Mouse (Mus musculus) erythroblast, adult 5-6 weeks (primary cell): ENCODE data around the gene Gm4847. TPM values are rescaled to one million over a fixed set of nuclear protein-coding genes. Genes with fewer than 3 reads are reported as not detected.

Experiments
- ATAC-seq: replicated peaks from 2 replicates; pipeline ENCODE4 v1.8.0; 2016; ENCODE audit warnings: moderate number of reproducible peaks, mild to moderate bottlenecking, moderate TSS enrichment, inconsistent platforms; ENCODE audit not compliant: poor library complexity, low FRiP score, severe bottlenecking
- total RNA-seq, 2 experiments: library from RNA; stranded (forward) in 1 of 2; stranded (reverse) in 1 of 2; fragments of 150-400 nt in 1 of 2; fragments of 200-764, 138-1000 nt in 1 of 2; gene quantifications; 2 replicates each; pipeline versions ENCODE4 v1.2.3 to v1.2.4; 2015 to 2017; ENCODE audit warnings: low replicate concordance in 2 of 2

The Gm4847 gene
- total RNA-seq (2015; ENCODE audit: low replicate concordance) (not detected in 2 replicates), total RNA-seq (2017; ENCODE audit: low replicate concordance) (not detected in 2 replicates)

- ATAC-seq = no peak
Measured at GRCm38 (mm10) chr1:166647593-166647992, at the start of gene Gm4847. Gene Gm4847 (minus strand): TSS chr1:166647693.

DNA sequence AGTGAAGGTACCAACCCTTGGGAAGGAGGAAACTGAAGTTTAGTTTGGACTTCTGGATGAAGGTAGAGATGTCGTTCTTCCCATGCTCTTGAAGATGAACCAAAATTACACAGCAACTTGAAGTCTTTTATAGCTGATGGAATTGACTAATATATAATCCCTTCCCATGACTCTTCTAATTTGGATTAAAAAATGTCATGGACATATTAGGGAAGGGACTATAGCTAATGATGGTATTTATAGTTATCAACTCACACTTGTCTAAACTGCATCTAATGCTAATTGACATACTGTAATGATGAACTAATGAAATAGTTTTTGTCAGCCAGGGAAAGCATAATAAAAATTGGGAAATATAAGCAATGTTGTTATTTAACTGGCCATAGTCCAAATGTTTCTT is 34.3 kb upstream of the Gm4847 start, which contains the start of gene Fmo9:
Gene Fmo9 (minus strand): TSS at position 101 of the 400 bp plus-strand sequence.
- ATAC-seq = no peak

- no peak for ATAC-seq
Measured at GRCm38 (mm10) chr1:166669264-166669663, 21.8 kb upstream of the Gm4847 start.

DNA sequence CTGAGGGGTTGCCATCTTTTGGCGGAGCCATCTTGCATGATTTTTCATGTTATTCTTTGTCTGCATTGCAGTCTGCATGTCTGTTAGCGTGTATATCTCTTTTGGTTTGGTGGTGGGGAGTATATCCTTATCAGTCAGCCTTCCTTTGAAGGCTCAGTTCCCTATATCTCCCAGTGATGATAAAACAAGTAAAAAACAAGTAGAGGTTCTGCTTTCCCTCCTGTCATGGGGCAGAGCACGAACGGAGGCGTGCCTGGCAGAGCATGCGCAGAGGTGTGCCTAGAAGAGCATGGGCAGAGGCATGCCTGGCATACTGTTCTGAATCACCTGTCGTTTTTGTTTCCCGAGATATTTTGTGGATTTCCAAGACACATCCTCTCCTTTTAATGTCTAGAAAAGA is 13.3 kb upstream of the Gm4847 start:
- ATAC-seq = no peak

Other genes with a start within 250 kb of the Gm4847 start
- 0.19 and 0.42 TPM in 2 replicates for gene Pogk, start 237.8 kb downstream of the Gm4847 start, total RNA-seq (2015; ENCODE audit: low replicate concordance)
- 0.42 and 0.60 TPM in 2 replicates for gene Pogk, start 237.8 kb downstream of the Gm4847 start, total RNA-seq (2017; ENCODE audit: low replicate concordance)
- not detected in 2 replicates for gene Gm4846, start 150.1 kb downstream of the Gm4847 start, total RNA-seq (2015; ENCODE audit: low replicate concordance)
- gene Gm4846, start 150.1 kb downstream of the Gm4847 start, total RNA-seq (2017; ENCODE audit: low replicate concordance) = not detected in 2 replicates
- gene Fmo9, start 34.2 kb upstream of the Gm4847 start, total RNA-seq (2015; ENCODE audit: low replicate concordance) = not detected in 2 replicates
- not detected in 2 replicates for gene Fmo9, start 34.2 kb upstream of the Gm4847 start, total RNA-seq (2017; ENCODE audit: low replicate concordance)